Mouse (Mus musculus) brain, embryonic 14.5 days (tissue): ENCODE measurements around the gene Tmem213. TPM values are rescaled to one million over a fixed set of nuclear protein-coding genes. Genes with fewer than 3 reads are reported as not detected.

Experiments
- DNase-seq: peaks from one replicate; pipeline ENCODE4 v3.0.0-alpha.2; 2011; ENCODE audit warnings: low read depth
- CTCF ChIP-seq: fragments of 200-500 bp; IDR thresholded peaks from 2 replicates; pipeline ENCODE4 v1.5.1; 2012; ENCODE audit warnings: inconsistent platforms, mild to moderate bottlenecking, moderate library complexity, borderline replicate concordance; ENCODE audit not compliant: insufficient read depth, insufficient read length; ENCODE audit errors: extremely low read depth
- POLR2A ChIP-seq: fragments of 200-500 bp; IDR thresholded peaks from 2 replicates; pipeline ENCODE4 v1.6.1; 2012; ENCODE audit warnings: mild to moderate bottlenecking, inconsistent platforms, borderline replicate concordance; ENCODE audit not compliant: poor library complexity, insufficient read depth, insufficient read length, severe bottlenecking; ENCODE audit errors: extremely low read depth
- polyA plus RNA-seq: library from polyadenylated mRNA; depleted of rRNA; stranded (reverse); fragments of >200 nt; gene quantifications from 2 replicates; pipeline ENCODE4 v1.2.3, GENCODE M21; 2012

Gene Tmem213
- polyA plus RNA-seq, 1 experiment, result 0.15 TPM

DNA sequence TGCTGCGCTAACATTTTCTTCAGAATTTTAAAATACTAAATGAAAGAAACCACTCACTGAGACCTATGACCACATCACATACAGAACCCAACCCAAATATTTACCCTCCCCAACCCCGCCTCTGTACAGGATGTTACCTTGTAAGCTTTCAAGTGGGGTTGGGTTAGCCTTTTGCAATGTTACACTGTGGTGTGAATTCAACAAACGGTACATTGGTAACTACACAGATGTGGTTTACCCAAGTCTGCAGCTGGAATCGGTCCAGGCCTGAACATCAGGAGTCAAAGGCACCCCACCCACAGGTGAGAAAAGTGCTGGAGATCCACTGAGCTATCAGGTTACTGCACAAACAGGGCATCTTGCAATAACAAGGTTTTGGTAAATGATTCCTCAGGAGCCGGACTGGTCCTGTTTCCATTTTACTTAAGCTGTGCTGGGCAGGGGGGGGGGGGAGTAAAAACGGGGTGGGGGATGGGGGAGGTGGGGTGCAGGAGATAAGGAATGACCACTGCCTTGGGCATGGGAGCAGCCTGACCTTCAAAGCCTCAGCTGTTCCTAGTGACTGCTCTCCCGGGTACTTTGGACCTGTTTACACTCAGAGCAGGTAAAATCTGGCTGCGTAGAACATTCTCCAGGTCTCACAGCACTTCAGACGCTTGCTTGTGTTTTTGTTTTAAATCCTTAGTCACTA, 11.8 kb downstream of the Tmem213 start:
- DNase-seq, result no peak
- no peak for TF ChIP-seq CTCF
- TF ChIP-seq POLR2A, result no peak

DNA sequence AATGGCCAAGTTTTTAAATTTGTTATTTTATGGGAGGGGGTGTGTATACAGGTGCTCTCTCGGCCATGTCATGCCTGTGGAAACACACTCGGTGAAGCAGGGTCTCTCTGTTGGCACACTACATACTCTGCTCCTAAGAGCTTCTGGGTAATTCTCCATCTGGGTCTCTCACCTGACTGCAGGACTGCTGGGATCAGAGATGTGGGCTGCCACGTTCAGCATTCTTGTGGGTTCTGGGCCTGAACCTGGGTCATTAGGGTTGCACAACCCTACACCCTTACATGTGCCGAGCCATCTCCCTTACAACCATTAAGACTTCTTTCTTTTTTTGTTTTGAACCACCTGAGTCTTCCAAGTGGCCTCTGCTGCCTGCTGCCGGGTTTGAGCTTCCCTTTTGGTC, 12.8 kb downstream of the Tmem213 start:
- TF ChIP-seq POLR2A (no peak), CTCF (no peak)
- no peak for DNase-seq

DNA sequence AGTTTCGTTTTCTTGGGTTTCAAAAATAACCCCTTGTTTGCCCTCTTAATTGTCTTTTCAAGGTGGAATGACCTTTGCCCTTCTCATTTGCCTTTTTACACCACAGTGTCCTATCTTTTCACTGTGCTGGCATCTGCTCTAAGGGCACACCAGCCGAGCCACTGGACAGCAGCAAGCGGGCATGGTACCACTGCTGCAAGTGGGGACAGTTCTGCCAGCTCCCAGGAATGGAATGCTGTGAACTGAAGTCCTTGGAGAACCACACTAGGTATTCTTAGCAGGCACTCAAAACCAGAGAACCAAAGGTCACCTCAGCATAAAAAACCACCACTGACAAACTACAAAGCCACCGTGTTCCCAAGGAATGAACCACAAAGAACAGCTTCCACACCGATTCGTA, 13.7 kb downstream of the Tmem213 start:
- TF ChIP-seq POLR2A (no peak), CTCF (no peak)
- DNase-seq, result no peak

DNA sequence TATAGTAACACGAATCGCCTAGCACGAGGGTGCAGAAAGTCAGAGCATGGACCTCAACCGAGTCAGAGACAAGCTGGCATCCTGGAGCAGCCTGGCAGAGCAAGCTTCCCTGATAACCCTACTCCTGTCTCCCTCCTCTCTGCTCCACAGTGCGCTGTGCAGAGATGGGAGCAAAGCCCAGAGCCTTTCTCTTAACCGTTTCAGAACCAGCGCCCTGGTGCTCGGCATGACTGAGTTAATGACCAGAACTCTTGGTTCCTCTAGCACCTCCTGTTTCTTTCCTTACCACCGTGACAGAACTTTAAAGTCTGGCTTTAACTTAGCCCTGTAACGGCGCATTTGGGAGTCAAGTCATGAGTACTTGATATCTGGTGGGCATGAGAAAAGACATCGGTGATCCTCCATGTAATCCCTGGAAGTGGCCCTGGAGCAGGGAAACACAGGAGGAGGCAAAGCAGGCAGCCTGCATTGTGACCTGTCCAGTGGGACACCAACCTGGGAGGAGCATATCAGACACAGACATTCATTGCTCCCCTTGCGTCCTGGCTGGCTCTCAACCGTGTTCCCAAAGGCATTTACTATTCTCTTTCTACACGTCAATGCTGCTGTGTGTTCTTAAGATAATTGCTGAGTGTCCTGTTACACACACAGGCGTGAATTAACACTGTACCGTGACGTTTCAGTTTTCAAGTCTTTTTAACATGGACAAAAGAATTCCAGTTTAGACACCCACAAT, 14.6 kb downstream of the Tmem213 start:
- TF ChIP-seq CTCF (no peak), POLR2A (no peak)
- no peak for DNase-seq

DNA sequence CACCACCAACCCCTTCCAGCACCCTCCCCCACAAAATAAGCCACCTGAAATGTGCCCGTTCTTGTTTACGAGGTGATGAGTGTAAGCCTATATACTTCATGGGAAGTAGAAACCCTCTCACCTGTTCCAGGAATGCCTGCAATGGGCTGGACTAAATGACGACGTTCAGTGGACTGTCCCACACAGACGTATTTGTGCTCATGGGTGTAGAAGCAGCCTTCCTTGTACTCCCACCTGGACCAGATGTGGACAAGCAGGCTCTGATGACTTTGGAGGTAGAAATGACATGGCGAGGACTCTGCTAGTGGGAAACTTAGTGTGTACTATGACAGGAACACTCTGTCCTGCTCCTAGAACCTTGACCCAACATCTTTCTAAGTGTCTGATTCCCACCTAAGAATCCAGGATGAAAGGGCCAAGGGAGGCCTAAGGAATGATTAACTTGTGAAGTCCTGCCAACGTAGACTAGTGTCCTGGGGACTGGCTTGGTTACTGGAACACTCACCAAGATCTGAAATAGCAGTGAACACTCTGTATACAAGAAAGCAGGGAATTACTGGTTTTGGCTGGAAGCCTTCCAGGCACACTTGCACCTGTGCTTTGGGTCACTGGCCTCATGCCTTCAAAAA, 15.3 kb downstream of the Tmem213 start, which contains the start of gene Atp6v0a4:
Atp6v0a4 (minus strand) TSS at position 380 of the 629 bp plus-strand sequence.
- no peak for TF ChIP-seq CTCF
- no peak for TF ChIP-seq POLR2A
- no peak for DNase-seq

DNA sequence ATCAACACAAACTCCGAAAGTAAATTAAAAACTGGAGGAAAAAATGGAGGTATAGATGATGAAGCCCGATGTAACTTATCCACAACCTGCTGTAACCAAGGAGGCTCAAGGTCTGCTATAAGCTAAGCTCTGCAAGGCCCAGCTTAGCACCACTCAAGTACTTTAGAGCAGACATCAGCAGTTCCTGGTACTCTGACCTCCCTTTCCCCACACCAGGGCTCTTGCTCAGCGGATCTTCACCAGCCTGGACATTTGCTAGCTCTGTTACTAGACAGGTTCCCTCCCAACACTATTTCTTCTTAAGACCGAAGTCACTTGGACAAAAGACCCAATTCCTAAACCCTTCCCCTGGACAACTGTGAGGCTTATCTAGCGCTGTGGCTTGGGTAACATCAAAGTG, 15.8 kb downstream of the Tmem213 start:
- no peak for TF ChIP-seq CTCF
- no peak for TF ChIP-seq POLR2A
- no peak for DNase-seq

DNA sequence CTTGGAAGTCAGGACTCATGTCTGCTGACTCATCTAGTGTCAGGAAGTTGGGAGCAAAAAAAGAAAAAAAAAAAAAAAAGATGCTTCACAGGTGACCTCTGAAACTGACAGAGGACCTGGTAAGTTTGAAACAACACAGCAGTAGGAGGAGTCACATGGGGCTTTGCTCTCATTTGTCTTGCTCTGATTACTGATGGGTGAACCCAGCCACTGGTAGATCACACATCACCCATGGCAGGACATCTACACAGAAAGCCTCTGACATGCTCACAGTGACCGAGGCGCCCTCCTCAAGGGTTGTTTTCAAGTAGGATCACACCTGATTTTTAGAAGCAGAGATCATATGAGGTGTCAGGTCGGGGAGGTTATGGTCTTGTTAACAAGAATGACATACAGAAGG, 16.4 kb downstream of the Tmem213 start:
- no peak for DNase-seq
- no peak for TF ChIP-seq CTCF
- no peak for TF ChIP-seq POLR2A

DNA sequence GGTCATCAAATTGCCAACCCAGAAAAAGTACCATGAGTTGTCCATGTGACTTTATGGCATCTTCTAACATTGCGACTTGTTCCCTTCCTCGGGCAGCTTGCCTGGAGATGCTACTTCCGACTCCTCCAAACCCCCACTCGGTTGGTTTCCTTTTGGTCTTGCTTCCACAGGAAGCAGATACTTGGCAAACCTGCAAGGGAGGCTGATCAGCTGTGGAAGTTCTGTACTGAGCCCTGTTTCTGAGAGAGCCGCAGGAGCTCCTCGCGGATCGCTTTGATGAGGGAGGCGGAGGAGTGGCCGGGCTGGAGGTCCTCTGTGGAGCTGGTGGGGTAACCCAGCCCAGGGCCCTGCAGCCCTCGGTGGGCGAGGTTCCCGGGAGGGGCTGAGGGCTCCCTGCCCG, 19.1 kb downstream of the Tmem213 start:
- no peak for DNase-seq
- TF ChIP-seq CTCF (no peak), POLR2A (no peak)

DNA sequence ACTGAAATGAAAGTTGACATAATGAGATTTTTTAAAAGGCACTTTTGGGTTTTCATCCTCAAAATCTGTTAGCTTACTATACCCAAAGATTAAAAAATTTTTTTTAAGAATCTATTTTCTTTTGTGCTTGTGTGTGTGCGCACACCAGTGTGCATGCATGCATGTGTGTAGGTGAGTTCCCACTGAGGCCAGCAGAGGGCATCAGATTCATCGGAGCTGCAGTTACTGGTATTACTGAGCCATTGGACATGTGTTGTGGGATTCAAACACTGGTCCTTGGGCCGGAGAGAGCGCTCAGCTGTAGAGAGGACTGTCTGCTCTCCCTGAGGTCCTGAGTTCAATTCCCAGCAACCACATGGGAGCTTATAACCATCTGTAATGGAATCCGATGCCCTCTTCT, 20.8 kb downstream of the Tmem213 start:
- DNase-seq, result no peak
- TF ChIP-seq POLR2A (no peak), CTCF (no peak; the same call in 1 of the 2 replicates)

DNA sequence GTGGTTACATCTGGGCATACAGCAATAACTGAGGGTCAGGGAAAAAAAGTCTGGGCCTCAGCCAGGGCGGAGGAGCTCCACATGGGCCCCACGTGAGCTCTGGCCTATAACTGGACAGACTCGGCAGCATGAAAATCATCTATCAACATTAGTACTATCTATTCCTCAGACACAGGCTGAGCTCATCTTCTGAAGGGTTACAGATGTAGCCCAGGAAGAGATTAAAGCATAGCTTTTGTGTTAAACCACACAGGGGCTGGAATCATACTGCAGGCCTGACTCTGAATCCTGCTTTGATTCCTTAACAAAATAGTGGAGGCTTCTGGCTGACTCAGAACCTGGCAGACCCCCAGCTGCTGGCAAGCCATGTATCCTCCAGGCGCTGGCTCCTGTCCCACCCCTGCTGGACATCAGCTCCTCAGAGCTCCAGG, 22.8 kb downstream of the Tmem213 start:
- no peak for DNase-seq
- no peak for TF ChIP-seq CTCF
- no peak for TF ChIP-seq POLR2A

DNA sequence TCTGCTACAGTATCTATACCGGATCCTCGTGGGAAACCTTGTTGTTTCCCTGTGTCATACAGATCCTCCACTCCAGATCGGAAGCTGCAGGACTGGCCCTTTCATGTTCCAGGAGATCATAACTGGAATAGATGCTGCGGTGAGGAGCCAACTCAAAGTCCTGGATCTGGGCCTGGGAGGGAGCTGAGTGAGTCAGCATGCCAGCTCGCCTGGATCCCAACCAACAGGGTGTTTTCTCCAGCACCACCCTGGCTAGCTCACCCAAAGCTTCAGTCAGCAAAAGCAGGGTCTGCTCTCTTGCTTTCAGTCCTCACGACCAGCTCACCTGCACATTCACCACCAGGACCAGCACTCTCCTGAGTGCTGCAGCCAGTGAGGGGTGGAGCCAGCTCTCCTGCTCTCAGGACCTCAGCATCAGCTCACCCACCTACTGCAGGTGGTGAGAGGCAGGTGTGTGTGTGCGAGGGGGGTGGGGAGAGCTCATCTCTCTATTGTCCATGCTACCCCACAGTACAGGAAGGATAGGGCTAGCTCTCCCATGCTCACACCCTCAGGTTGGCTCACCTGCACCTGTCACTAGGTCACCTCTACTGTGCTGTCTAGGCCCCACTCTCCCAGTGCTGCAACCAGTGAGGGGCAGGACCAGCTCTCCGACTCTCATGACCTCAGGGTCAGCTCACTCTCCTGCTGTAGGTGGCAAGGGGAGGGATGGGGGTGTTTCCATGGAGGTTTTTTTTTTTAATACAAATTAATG, 25.9 kb downstream of the Tmem213 start:
- DNase-seq, result no peak

More for the DNA sequence above, 25.9 kb downstream of the Tmem213 start:
- TF ChIP-seq CTCF, result no peak
- TF ChIP-seq POLR2A, result no peak
